Mouse (Mus musculus) myocyte (in vitro differentiated cells): Measurements from ENCODE around the gene Mypop.

ENCODE experiments used
- MAX ChIP-seq: IDR thresholded peaks from one replicate; pipeline ENCODE4 v1.6.1; 2011; ENCODE audit warnings: low read depth, mild to moderate bottlenecking, control low read depth
- MYOD1 ChIP-seq, 3 experiments: IDR thresholded peaks; one replicate each; pipeline ENCODE4 v1.6.1; 2011; ENCODE audit warnings: control low read depth in 2 of 3, low read depth in 2 of 3, mild to moderate bottlenecking in 2 of 3, moderate library complexity in 1 of 3; ENCODE audit not compliant: insufficient read length in 2 of 3, control insufficient read depth in 1 of 3
- POLR2A ChIP-seq: IDR thresholded peaks from one replicate; pipeline ENCODE4 v1.6.1; 2011; ENCODE audit warnings: low read depth, mild to moderate bottlenecking, control low read depth, moderate library complexity; ENCODE audit not compliant: insufficient read length
- POLR2AphosphoS2 ChIP-seq: IDR thresholded peaks from one replicate; pipeline ENCODE4 v1.6.1; 2011; ENCODE audit warnings: low read depth, control low read depth; ENCODE audit not compliant: insufficient read length

DNA sequence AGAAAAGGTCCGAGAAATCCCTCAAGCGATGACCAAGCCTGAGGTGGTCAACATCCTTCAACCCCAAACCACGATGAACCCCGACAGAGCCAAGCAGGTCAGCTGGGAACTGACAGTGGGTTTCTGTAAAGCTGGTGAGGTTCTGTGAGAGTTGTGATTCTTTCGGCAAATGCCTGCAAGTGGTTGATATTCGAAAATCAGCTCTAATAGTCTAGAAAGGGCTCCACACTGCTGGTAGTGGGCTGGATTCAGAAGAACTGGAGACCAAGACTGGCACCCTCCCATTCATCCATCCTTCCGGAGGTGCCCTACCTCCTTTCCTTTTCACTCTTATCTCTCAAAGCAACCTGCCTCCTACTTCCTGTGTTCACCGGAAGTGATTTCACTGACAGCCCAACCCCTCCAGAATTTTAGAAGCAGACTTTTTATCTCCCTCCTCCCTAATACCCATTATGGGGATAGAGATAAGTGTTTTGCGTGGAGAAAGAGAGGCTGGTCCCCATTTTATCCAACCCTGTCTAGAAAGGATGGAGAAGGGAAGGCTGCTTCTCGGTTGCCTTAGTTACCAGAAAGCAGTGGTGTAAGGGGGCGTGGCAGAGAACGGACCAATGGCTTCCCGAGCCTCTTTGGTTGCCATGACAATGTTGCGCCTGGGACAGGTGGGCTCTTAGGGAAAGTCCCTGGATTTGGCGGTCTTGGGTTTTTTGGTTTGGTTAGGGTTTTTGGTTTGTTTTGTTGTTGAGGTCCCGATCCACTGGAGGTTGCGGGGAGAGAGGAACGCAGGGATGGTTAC, 40.3 kb upstream of the Mypop start:
- no peak for TF ChIP-seq POLR2A
- TF ChIP-seq POLR2AphosphoS2: no peak
- TF ChIP-seq MYOD1 (IDR thresholded peaks at IDR 0.05; ENCODE audit: control insufficient read depth in 1 of 3, insufficient read length in 2 of 3, low read depth in 2 of 3): no peak
- no peak for TF ChIP-seq MAX
